Mouse (Mus musculus) hindbrain, postnatal 0 days (tissue): ENCODE results near the gene Nup210l. TPM values are rescaled to one million over a fixed set of nuclear protein-coding genes. Genes with fewer than 3 reads are reported as not detected.

Experiments used
- ATAC-seq: fragments of 200-750 bp; cut with Nextera tagmentation; 2 replicates; pipeline ENCODE4 v1.8.0; 2017; ENCODE audit warnings: mild to moderate bottlenecking, moderate TSS enrichment, moderate library complexity
- DNase-seq: peaks from one replicate; pipeline ENCODE4 v3.0.0-alpha.2; 2015; ENCODE audit warnings: low spot score
- H3K27ac ChIP-seq: fragments of 300-500 bp; sonication (generic); 2 replicates; pipeline ENCODE4 v1.5.1; 2014; ENCODE audit warnings: mild to moderate bottlenecking
- H3K27me3 ChIP-seq: fragments of 300-500 bp; sonication (generic); 2 replicates; pipeline ENCODE4 v1.6.1; 2014; ENCODE audit warnings: low read length, mixed read lengths; ENCODE audit not compliant: insufficient read depth
- H3K36me3 ChIP-seq: fragments of 300-500 bp; sonication (generic); 2 replicates; pipeline ENCODE4 v1.6.1; 2014; ENCODE audit warnings: low read length, mixed read lengths; ENCODE audit not compliant: insufficient read depth
- H3K4me1 ChIP-seq: fragments of 300-500 bp; sonication (generic); 2 replicates; pipeline ENCODE4 v1.6.1; 2014; ENCODE audit warnings: antibody characterized with exemption, low read length, mixed read lengths; ENCODE audit not compliant: insufficient read depth
- H3K4me2 ChIP-seq: fragments of 300-500 bp; sonication (generic); 2 replicates; pipeline ENCODE4 v1.6.1; 2014; ENCODE audit warnings: low read depth, mild to moderate bottlenecking, low read length, moderate library complexity, mixed read lengths
- H3K4me3 ChIP-seq: fragments of 300-500 bp; sonication (generic); 2 replicates; pipeline ENCODE4 v1.5.1; 2014; ENCODE audit warnings: low read length
- H3K9ac ChIP-seq: fragments of 300-500 bp; sonication (generic); replicated peaks from 2 replicates; pipeline ENCODE4 v1.6.1; 2014; ENCODE audit warnings: mild to moderate bottlenecking, low read length, moderate library complexity, mixed read lengths
- H3K9me3 ChIP-seq: fragments of 300-500 bp; sonication (generic); 2 replicates; pipeline ENCODE4 v1.6.1; 2016; ENCODE audit warnings: low read length, mixed read lengths
- CTCF ChIP-seq: IDR thresholded peaks from 2 replicates; pipeline ENCODE4 v1.5.1; 2016; ENCODE audit warnings: antibody characterized with exemption, control low read depth, low read depth
- WGBS: fragments of 180-500 bp; shearing (Covaris S2); extraction: QIAGEN DNeasy Blood & Tissue Kit; methylation state at CpG from one replicate; pipeline ENCODE4 v1.1.7; 2014; 5-methylcytosine and 5-hydroxymethylcytosine counted together
- polyA plus RNA-seq: library from polyadenylated mRNA; unstranded; fragments of >200 nt; fragmentation: Nextera tagmentation; extraction: Ambion mirVana; gene quantifications from 2 replicates; pipeline ENCODE4 v1.2.1, GENCODE M21; 2015
- total RNA-seq: library from RNA; depleted of rRNA; stranded (reverse); fragments of >200 nt; gene quantifications from 2 replicates; pipeline ENCODE4 v1.2.3, GENCODE M21; 2014

The Nup210l gene
- total and polyA plus RNA-seq, 2 experiments from 2014 or later = 0.11 to 0.52 TPM

DNA sequence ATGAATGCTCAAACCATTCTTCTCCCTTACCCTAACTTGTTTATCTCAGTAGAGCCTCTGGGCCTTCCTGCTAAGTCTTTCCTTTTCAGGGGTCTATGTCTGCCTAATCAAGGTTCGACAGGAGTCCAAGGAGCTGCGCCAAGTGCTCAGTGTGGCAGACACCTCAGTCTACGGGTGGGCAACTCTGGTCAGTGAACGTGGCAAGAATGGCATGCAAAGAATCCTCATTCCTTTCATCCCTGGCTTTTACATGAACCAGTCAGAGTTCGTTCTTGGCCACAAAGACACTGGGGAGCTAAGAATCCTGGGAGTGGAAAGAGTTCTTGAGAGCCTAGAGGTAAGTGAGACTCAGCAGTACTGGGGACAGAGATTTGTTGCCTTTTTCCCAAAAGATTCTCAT lies 99.7 kb downstream of the Nup210l start:
- no peaks in the 10 kb centered on the region for H3K9me3 ChIP-seq
- ATAC-seq (no peak), DNase-seq (no peak)
- H3K4me3 ChIP-seq = no peak overlapping the region
- WGBS = 70% methylated on average over 5 of the region's 5 CpGs
- no peak overlapping the region for H3K27ac ChIP-seq
- H3K4me2 ChIP-seq = no peak overlapping the region
- H3K27me3 ChIP-seq = no peaks in the 10 kb centered on the region
- no peaks in the 10 kb centered on the region for H3K4me1 ChIP-seq
- 0 out of 2 replicates have a peak, but pooled peaks cover 1% of the 10 kb centered on the region for H3K36me3 ChIP-seq
- TF ChIP-seq CTCF = no peak
- H3K9ac ChIP-seq = no peak overlapping the region

DNA sequence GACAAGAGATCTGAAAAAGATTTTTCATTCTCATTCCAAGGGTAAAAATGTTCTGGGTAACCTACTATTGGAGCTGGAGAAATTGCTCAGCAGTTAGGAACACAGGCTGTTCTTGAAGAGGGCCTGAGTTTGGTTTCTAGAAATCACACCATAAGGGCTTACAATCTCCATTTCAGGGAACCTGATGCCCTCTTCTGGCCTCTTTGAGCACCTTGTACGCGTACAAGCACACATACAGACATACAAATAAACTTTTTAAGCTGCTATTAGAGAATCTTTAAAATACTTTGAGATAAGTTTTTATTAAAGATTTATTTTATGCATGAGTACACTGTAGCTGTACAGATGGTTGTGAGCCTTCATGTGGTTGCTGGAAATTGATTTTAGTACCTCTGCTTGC lies 100.7 kb downstream of the Nup210l start:
- DNase-seq = no peak
- Histone ChIP-seq H3K9me3 (no peaks in the 10 kb centered on the region), H3K4me2 (no peak overlapping the region), H3K36me3 (0 out of 2 replicates have a peak, but pooled peaks cover 5% of the 10 kb centered on the region), H3K4me3 (no peak overlapping the region), H3K9ac (no peak overlapping the region), H3K27me3 (no peaks in the 10 kb centered on the region), H3K4me1 (no peaks in the 10 kb centered on the region), H3K27ac (no peak overlapping the region)
- ATAC-seq = no peak
- no peak for TF ChIP-seq CTCF
- WGBS = 99% methylated on average over 2 of the region's 2 CpGs

GRCm38 (mm10) chr3:90208662-90209061 lies 104.7 kb downstream of the Nup210l start:
- TF ChIP-seq CTCF = no peak
- no peak overlapping the region for H3K4me3 ChIP-seq
- no peaks in the 10 kb centered on the region for H3K9me3 ChIP-seq
- no peak overlapping the region for H3K9ac ChIP-seq
- H3K4me1 ChIP-seq = peaks cover 8% of the 10 kb centered on the region
- no peak overlapping the region for H3K4me2 ChIP-seq
- 94% methylated on average over 2 of the region's 2 CpGs for WGBS
- no peaks in the 10 kb centered on the region for H3K27me3 ChIP-seq
- ATAC-seq = no peak
- no peak for DNase-seq
- H3K36me3 ChIP-seq = peaks cover 20% of the 10 kb centered on the region; the same call in 1 of the 2 replicates
- H3K27ac ChIP-seq = no peak overlapping the region

DNA sequence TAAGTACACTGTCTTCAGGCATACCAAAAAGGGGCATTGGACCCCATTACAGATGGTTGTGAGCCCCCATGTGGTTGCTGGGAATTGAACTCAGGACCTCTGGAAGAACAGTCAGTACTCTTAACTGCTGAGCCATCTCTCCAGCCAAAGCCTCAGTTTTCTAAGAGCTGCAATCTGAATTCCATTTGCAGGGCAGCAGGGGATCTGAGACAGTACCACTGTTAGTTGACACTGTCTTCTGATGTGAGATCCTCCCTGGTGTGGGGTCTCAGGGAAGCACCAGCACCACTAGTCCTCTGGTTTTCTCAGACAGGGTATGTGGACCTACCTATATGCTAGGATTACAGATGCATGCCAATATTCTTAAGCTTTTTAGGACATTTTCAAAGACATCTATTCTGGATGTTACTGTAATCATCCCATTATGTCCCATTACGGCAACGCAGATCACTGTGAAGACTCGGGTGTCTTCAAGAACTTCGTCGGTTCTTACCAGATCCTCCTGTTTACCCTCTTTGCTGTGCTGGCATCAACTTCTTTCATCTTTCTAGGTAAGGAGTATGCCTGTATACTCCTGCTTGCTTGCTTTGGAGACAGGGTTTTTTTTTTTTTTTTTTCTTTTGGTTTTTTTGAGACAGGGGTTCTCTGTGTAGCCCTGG lies 106.1 kb downstream of the Nup210l start:
- H3K27ac ChIP-seq = no peak overlapping the region
- H3K36me3 ChIP-seq = peaks cover 20% of the 10 kb centered on the region; the same call in 1 of the 2 replicates
- H3K9me3 ChIP-seq = no peaks in the 10 kb centered on the region
- ATAC-seq (no peak), DNase-seq (no peak)
- H3K4me1 ChIP-seq = peaks cover 15% of the 10 kb centered on the region
- no peak overlapping the region for H3K4me2 ChIP-seq
- no peak for TF ChIP-seq CTCF
- H3K4me3 ChIP-seq = no peak overlapping the region
- no peak overlapping the region for H3K9ac ChIP-seq
- no peaks in the 10 kb centered on the region for H3K27me3 ChIP-seq
- WGBS = 93% methylated on average over 5 of the region's 5 CpGs

- WGBS = 85% methylated on average over 13 of the region's 13 CpGs
- peaks cover 20% of the 10 kb centered on the region; the same call in 1 of the 2 replicates for H3K36me3 ChIP-seq
- ATAC-seq (no peak), DNase-seq (no peak)
- no peaks in the 10 kb centered on the region for H3K27me3 ChIP-seq
- H3K4me2 ChIP-seq = peak overlapping the region; percentile 93
- peak overlapping the region; percentile 94; the same call in 1 of the 2 replicates for H3K4me3 ChIP-seq
- 0 out of 2 replicates have a peak overlapping the region, but pooled peaks have one; percentile 21 for H3K9ac ChIP-seq
- no peak overlapping the region for H3K27ac ChIP-seq
- no peaks in the 10 kb centered on the region for H3K9me3 ChIP-seq
- H3K4me1 ChIP-seq = peaks cover 15% of the 10 kb centered on the region
- no peak for TF ChIP-seq CTCF
Measured at GRCm38 (mm10) chr3:90211475-90212398, 107.8 kb downstream of the Nup210l start.

DNA sequence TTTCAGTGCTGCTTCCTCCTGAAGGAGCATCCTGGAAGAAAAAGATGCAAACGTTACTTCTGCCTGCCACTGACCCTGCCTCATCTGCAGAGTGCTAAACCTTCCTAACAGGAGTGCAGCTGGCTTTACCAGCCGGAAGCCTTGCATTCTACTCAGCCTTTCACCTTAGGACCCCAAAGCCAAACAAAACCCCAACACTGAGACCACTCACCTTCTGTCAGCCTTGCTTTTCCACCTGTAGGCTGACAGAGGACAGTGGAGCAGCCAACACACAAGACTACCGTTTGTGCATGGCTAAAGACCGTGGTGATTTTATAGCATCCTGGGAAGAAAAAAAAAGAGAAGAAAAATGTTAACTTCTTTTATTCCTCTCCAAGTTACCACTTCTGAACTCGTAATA lies 108.8 kb downstream of the Nup210l start:
- 17% methylated on average over 5 of the region's 5 CpGs for WGBS
- DNase-seq (no peak), ATAC-seq (no peak)
- Histone ChIP-seq H3K36me3 (peaks cover 20% of the 10 kb centered on the region; the same call in 1 of the 2 replicates), H3K4me3 (peak overlapping the region; percentile 94), H3K27ac (peak overlapping the region; percentile 95), H3K9ac (peak overlapping the region; percentile 92), H3K4me1 (peaks cover 15% of the 10 kb centered on the region), H3K9me3 (no peaks in the 10 kb centered on the region), H3K4me2 (peak overlapping the region; percentile 93), H3K27me3 (no peaks in the 10 kb centered on the region)
- no peak for TF ChIP-seq CTCF
